Mouse (Mus musculus) ES-Bruce4 (cell line): ENCODE results near the gene Proz.

ENCODE experiments used
- CTCF ChIP-seq: IDR thresholded peaks from one replicate; pipeline ENCODE4 v1.8.1; 2011; ENCODE audit warnings: low read depth, low read length
- EP300 ChIP-seq: IDR thresholded peaks from 2 replicates; pipeline ENCODE4 v1.6.1; 2011; ENCODE audit warnings: low read depth, low read length; ENCODE audit not compliant: insufficient read depth

- TF ChIP-seq EP300, result no peak
- no peak for TF ChIP-seq CTCF
Observed at GRCm38 (mm10) chr8:13039054-13039453, 21.7 kb upstream of the Proz start.
